Mouse (Mus musculus) layer of hippocampus, postnatal 36 days (tissue): ENCODE data around the gene Sdf4. TPM values are rescaled to one million over a fixed set of nuclear protein-coding genes. Genes with fewer than 3 reads are reported as not detected.
A peak's percentile ranks its signal among the peaks of the same experiment; 100 is the strongest.

Experiments
- DNase-seq, 2 experiments: peaks; one replicate each; pipeline ENCODE4 v3.0.0; 2022
- total RNA-seq, 2 experiments: library from RNA; stranded (reverse); gene quantifications; 2 replicates each; pipeline ENCODE4 v1.2.3; 2021

Gene Sdf4
- total RNA-seq, 2 experiments from 2014 or later, result 178 to 190 TPM

DNA sequence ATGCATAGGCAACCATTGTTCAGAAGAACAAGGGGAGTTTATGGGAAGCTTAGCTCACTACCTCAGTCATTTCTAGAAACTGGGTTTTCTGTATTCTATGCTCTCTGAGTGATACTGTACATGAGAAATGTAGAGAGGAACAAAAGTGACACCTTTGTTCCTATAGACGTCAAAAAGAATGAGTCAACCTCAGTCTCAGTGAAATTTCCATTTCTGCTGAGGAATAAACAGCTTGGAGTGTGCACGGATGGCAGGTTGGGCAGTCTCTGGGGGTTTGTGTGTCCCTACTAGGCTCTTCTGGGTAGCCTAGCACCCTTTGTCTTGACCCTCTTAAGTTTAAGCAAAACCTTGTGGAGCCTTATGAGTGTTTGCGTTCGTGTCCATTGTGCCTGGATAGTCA, 15.7 kb downstream of the Sdf4 start:
- DNase-seq, result no peak

- no peak for DNase-seq
These were observed 21.0 kb downstream of the Sdf4 start, which contains the start of gene Tnfrsf4 for GRCm38 (mm10) chr4:156013637-156014036. Gene Tnfrsf4 (plus strand): TSS chr4:156013843.

DNA sequence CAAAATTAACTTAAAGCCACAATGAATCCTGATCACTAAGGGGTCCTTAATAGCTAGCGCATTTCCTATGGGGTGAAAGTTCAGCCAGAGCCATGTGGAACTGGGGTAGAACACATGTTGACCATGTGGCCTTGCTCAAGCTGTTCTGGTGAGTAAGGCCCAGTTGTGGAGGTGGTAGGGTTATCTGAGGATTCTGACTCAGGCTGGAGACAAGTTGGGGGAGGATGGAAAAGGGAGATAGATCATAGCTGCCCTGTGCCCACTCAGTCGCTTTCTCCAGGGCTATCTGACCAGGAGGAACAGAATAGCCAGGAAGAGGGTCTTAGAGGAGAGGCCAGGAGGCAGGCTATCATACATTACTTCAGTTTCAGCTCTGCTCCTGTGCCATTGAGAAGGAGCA, 21.8 kb downstream of the Sdf4 start:
- no peak for DNase-seq

GRCm38 (mm10) chr4:156019771-156020170, 27.1 kb downstream of the Sdf4 start:
- no peak for DNase-seq

DNA sequence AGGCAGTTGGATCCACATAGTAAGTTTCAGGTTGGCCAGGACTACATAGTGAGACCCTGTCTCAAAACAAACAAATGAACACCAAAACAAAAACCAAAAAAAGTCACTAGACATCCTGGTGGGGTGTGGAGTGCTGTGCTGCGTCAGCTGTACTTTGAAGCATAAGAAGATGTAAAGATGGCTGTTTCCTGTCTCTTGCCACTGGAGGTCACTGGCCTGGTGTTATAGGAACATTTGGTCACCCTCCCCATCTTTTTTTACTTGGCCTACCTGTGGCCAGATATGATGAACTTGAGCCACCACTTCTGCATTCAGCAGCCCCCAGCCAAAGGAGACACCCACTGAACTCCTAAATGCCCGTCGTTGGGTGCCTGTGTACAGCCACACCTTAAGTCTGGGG, 28.7 kb downstream of the Sdf4 start:
- no peak for DNase-seq

DNA sequence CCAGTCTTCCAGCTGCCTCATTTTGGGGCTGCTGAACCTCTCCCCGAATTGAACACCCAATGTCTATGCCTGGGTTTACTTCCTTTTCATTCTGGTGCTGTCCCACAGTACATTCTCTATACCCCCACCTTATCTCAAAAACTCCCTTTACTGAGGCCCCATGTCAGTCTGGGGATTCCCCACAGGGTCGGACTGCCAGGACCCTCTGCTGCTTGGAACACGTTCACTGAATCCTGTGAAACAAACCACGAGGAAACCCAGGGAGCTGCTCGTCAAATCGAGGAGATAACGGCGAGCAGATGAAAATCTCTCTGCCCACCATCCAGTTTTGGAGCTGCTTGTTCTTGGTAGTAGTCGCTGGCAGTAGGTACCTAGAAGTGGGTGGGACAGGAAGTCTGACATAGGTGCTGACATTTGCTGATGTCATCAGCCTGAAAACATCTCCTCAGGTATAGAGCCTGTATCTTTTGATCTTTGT, 29.3 kb downstream of the Sdf4 start:
- DNase-seq, result no peak

DNA sequence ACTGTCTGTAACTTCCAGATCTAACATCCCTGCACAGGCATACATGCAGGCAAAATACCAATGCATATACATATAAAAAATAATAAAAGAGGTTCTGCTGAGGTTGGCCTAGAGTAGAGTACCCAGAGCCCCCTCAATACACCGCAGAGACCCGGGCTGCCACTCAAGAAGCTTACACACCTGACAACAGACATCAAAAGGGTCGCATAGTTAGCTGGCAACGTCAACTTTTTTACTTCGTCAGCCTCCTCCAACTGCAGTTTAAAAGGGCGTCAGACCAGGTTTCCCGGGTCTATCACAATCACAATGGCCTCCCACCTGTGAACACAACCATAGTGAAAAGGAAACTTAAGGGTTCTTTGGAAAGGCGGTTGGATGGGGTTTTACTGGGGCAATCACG, 30.8 kb downstream of the Sdf4 start:
- DNase-seq, result no peak

GRCm38 (mm10) chr4:156024184-156024583, 31.5 kb downstream of the Sdf4 start:
- no peak for DNase-seq

GRCm38 (mm10) chr4:156026013-156026412, 33.3 kb downstream of the Sdf4 start, which contains the start of gene Tnfrsf18:
Gene Tnfrsf18 (plus strand): TSS chr4:156026164.
- peak; percentile 29 to 52 for DNase-seq

- DNase-seq, result no peak
These were observed 35.9 kb downstream of the Sdf4 start for GRCm38 (mm10) chr4:156028580-156028979.

- no peak for DNase-seq
These were observed 38.0 kb downstream of the Sdf4 start for GRCm38 (mm10) chr4:156030651-156031118.

- no peak for DNase-seq
These were observed 38.6 kb downstream of the Sdf4 start for GRCm38 (mm10) chr4:156031255-156031592.

- DNase-seq, result peak; percentile 64 to 70
These were observed 39.1 kb downstream of the Sdf4 start for GRCm38 (mm10) chr4:156031593-156032391.

DNA sequence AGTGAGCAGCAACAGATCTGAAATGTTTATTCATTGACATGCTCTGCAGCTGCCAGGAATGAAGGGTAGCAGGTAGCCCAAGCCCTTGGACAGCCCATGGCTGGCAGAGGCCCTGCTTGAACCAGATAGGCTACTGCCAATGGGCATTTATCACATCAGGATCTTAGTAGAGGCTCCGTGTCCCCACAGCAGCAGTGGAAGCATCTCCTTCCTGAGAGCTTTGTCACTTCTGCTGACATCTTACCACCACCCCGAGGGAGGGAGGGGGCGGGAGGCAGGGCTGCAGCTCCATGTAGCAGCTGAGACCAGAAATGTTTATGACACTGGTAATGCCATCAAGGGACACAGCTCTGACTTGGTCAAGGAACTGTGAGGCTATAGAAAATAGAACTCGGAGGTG, 40.2 kb downstream of the Sdf4 start:
- no peak for DNase-seq

DNA sequence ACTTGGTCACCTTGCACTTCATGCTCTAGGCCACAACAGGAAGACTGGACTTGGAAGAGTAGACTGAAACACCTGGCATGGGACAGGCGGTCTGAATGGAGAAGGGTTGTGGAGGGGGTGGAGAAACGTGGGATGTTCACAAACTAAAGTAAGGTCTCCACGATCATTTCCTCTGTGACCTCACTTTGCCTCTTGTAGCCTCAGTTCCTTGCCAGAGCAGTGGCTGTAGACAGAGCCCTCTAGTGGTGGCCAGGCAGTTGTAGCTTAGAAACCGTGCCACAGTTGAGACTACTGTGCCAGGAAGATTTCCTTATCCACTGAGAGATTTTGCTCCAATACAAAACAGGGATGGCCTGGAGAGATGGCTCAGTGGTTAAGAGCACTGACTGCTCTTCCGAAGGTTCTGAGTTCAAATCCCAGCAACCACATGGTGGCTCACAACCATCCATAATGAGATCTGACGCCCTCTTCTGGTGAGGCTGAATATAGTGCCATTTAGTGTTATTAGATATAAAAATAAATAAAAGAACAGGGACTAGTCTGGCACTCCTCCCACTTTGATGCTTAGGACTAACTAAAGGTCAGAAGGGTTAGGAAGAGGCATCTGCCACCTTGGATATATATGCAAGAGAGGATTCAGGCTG, 40.9 kb downstream of the Sdf4 start:
- DNase-seq, result no peak

- DNase-seq, result no peak
These were observed 41.6 kb downstream of the Sdf4 start for GRCm38 (mm10) chr4:156034301-156034700.

- DNase-seq, result no peak
These were observed 42.2 kb downstream of the Sdf4 start for GRCm38 (mm10) chr4:156034901-156035300.

GRCm38 (mm10) chr4:156044754-156045153, 52.1 kb downstream of the Sdf4 start:
- DNase-seq, result no peak

- no peak for DNase-seq
These were observed 57.1 kb downstream of the Sdf4 start for GRCm38 (mm10) chr4:156049779-156050178.

- DNase-seq, result no peak
These were observed 57.8 kb downstream of the Sdf4 start for GRCm38 (mm10) chr4:156050391-156050980.

DNA sequence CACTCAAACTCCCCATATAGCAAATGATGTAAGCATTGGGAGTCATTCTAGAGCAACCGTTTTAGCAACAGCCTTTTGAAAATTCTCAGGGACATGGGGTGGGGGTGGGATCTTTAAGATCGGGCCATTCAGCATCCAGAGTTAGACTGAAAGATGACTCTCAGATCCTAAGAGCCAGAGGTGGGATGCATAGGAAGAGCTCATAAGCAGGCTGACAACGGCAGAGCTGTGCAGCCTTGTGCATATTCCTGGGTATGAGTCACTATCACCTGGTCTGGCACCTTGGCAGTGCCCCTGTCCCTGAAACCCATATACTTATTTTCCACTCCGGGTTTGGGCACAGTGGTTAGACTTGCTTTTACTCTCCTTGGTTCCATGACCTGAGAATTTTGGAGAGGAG, 60.4 kb downstream of the Sdf4 start:
- DNase-seq, result no peak

- no peak for DNase-seq
These were observed 61.5 kb downstream of the Sdf4 start for GRCm38 (mm10) chr4:156054130-156054529.

DNA sequence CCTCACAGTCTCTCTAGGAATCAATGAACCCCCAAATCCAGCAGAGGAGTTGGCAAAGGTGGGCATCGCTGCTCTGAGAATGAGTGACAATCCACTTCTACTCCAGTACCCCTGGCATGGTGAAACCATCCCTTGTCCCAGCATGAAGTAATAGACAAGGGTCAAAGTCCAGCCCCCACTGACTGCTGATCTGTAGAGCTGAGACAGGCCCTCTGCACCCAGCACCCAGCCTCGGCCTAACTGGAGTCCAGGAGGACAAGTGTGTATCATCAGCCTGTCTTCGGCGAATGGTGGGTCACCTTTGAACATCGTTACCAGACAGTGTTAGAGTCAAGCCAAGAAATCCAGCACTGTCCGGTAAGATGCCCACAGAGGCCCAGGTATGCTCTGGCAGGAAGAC, 61.9 kb downstream of the Sdf4 start:
- DNase-seq, result no peak
